Mouse (Mus musculus): Measurements from ENCODE around the gene Dst. TPM values are rescaled to one million over a fixed set of nuclear protein-coding genes. Genes with fewer than 3 reads are reported as not detected.
A peak's percentile ranks its signal among the peaks of the same experiment; 100 is the strongest.

The Dst gene
- total and polyA plus RNA-seq, 3 experiments, result 66.7 to 404 (median 334) TPM

GRCm38 (mm10) chr1:34103713-34104172 lies 195.7 kb downstream of the Dst start:
- peaks cover 4% of the 10 kb centered on the region for H3K79me2 ChIP-seq (replicated peaks; ENCODE audit: control insufficient read depth, insufficient read depth, low read length)
- WGBS, result 10% methylated on average over 3 of the region's 3 CpGs
- H3K27me3 ChIP-seq (ENCODE audit: control insufficient read depth, insufficient read depth, low read length), result no peaks in the 10 kb centered on the region
- no peak for TF ChIP-seq CTCF (IDR thresholded peaks at IDR 0.05)
- 0 out of 2 replicates have a peak, but pooled peaks have one; percentile 18 for TF ChIP-seq EP300 (IDR thresholded peaks at IDR 0.05; ENCODE audit: insufficient read depth, low read depth, low read length)
- H3K9ac ChIP-seq (ENCODE audit: low read depth, low read length), result no peak overlapping the region
- DNase-seq, result no peak
- H3K27ac ChIP-seq, result peak overlapping the region; percentile 54
- H3K4me1 ChIP-seq (ENCODE audit: control insufficient read depth, insufficient read depth, low read length), result peaks cover 9% of the 10 kb centered on the region
- intact Hi-C loops (cut with DNase I), result loop anchor here (5.0 kb wide), 1 partner anchor 41 kb away; no protein-coding TSS in a partner anchor
- H3K4me3 ChIP-seq, result no peak overlapping the region
- H3K36me3 ChIP-seq (ENCODE audit: control insufficient read depth, insufficient read depth, low read length), result peaks cover 3% of the 10 kb centered on the region

DNA sequence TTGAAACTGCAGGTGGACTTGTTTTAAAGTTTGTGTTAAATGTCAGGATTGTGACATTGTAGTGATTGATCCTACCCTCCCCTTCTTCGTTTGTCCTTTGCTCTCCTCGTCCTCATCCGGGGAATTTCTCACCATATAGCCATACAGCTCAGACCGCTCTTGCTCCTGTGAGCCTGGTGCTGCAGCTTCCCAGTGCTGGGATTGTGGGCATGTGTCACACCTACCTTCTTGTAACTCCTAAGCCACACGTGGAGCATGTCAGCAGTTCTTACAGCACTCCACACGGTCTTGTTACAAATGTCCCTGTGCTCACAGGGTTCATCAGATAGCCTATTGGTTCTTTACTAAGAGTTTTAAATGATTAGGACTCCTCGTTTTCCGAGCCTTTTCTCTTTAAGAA lies 196.8 kb downstream of the Dst start:
- TF ChIP-seq CTCF (IDR thresholded peaks at IDR 0.05), result no peak
- no peak for TF ChIP-seq EP300 (IDR thresholded peaks at IDR 0.05; ENCODE audit: insufficient read depth, low read depth, low read length)
- TF ChIP-seq POLR2A (IDR thresholded peaks at IDR 0.05; ENCODE audit: insufficient read depth, low read depth, low read length), result no peak
- 58% methylated on average over 8 of the region's 8 CpGs for WGBS
- no peak for DNase-seq
- Histone ChIP-seq H3K27ac (no peak overlapping the region), H3K4me3 (no peak overlapping the region), H3K36me3 (ENCODE audit: control insufficient read depth, insufficient read depth, low read length) (peaks cover 9% of the 10 kb centered on the region), H3K27me3 (ENCODE audit: control insufficient read depth, insufficient read depth, low read length) (no peaks in the 10 kb centered on the region), H3K79me2 (replicated peaks; ENCODE audit: control insufficient read depth, insufficient read depth, low read length) (peaks cover 5% of the 10 kb centered on the region), H3K4me1 (ENCODE audit: control insufficient read depth, insufficient read depth, low read length) (peaks cover 15% of the 10 kb centered on the region), H3K9ac (ENCODE audit: low read depth, low read length) (no peak overlapping the region)
- intact Hi-C loops (cut with DNase I), result loop anchor here (5.0 kb wide), 1 partner anchor 43 kb away; no protein-coding TSS in a partner anchor

DNA sequence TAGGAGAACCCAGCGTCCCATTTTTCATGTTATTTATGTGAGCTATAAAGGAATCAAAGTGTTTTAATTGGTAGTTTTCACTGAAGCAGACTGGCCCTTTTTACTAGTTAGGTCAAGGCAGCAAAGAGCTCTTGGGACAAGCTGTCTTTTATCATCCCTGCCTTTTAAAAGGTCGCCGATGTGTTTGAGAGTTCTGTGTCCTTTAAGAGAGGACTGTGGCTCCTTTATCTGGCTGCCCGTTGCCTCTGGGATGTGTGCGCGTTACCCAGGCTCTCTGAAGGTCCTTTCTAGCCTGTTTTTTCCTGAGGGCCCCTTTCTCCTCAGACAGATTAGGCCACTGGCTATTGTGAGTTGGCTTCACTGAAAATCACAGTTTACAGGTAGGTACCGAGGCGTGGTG lies 198.6 kb downstream of the Dst start:
- no peak for TF ChIP-seq EP300 (IDR thresholded peaks at IDR 0.05; ENCODE audit: insufficient read depth, low read depth, low read length)
- TF ChIP-seq CTCF (IDR thresholded peaks at IDR 0.05), result no peak
- TF ChIP-seq POLR2A (IDR thresholded peaks at IDR 0.05; ENCODE audit: insufficient read depth, low read depth, low read length), result no peak
- H3K27ac ChIP-seq, result no peak overlapping the region
- peaks cover 13% of the 10 kb centered on the region for H3K36me3 ChIP-seq (ENCODE audit: control insufficient read depth, insufficient read depth, low read length)
- DNase-seq, result no peak
- H3K4me1 ChIP-seq (ENCODE audit: control insufficient read depth, insufficient read depth, low read length), result peaks cover 23% of the 10 kb centered on the region
- intact Hi-C loops (cut with DNase I), result no loop called here
- 51% methylated on average over 8 of the region's 8 CpGs for WGBS
- H3K79me2 ChIP-seq (replicated peaks; ENCODE audit: control insufficient read depth, insufficient read depth, low read length), result peaks cover 5% of the 10 kb centered on the region
- H3K9ac ChIP-seq (ENCODE audit: low read depth, low read length), result no peak overlapping the region
- no peaks in the 10 kb centered on the region for H3K27me3 ChIP-seq (ENCODE audit: control insufficient read depth, insufficient read depth, low read length)
- no peak overlapping the region for H3K4me3 ChIP-seq

GRCm38 (mm10) chr1:34107076-34107475 lies 199.1 kb downstream of the Dst start:
- WGBS, result 87% methylated on average over 8 of the region's 8 CpGs

DNA sequence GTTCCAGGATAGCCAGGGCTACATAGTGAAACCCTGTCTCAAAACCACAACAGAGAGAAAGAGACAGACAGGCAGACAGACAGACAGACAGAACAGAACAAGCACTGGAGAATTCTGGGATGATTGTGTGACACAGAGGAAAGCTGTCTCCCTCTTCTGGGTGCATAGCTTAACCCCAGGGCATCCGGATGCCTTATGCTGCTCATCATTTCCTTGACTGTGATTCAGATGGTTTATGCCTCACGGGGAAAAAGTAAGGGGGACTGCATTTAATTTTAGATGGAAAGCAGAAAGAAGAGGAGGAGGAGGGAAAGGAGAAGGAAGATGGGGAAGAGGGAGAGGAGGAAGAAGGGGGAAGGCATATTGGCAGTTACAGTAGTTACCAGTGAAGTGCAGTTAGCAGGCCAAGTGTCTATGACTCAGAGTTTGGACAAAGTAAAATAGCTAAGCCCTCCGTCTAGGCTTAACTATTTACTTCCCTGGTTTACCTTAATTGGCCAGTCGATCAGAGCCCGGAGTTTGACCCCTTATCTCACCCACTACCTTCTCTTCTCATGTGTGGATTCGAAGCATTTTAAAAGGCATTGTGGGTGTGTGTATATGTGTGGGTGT lies 201.7 kb downstream of the Dst start:
- 42% methylated on average over 6 of the region's 6 CpGs for WGBS

More at GRCm38 (mm10) chr1:34107076-34107475, 199.1 kb downstream of the Dst start:
- H3K27ac ChIP-seq, result no peak overlapping the region
- TF ChIP-seq POLR2A (IDR thresholded peaks at IDR 0.05; ENCODE audit: insufficient read depth, low read depth, low read length), result no peak
- TF ChIP-seq EP300 (IDR thresholded peaks at IDR 0.05; ENCODE audit: insufficient read depth, low read depth, low read length), result no peak
- no peak for TF ChIP-seq CTCF (IDR thresholded peaks at IDR 0.05)
- H3K36me3 ChIP-seq (ENCODE audit: control insufficient read depth, insufficient read depth, low read length), result peaks cover 13% of the 10 kb centered on the region
- H3K9ac ChIP-seq (ENCODE audit: low read depth, low read length), result no peak overlapping the region
- intact Hi-C loops (cut with DNase I), result no loop called here
- peaks cover 23% of the 10 kb centered on the region for H3K4me1 ChIP-seq (ENCODE audit: control insufficient read depth, insufficient read depth, low read length)
- H3K4me3 ChIP-seq, result no peak overlapping the region
- H3K27me3 ChIP-seq (ENCODE audit: control insufficient read depth, insufficient read depth, low read length), result no peaks in the 10 kb centered on the region
- peaks cover 5% of the 10 kb centered on the region for H3K79me2 ChIP-seq (replicated peaks; ENCODE audit: control insufficient read depth, insufficient read depth, low read length)
- no peak for DNase-seq

DNA sequence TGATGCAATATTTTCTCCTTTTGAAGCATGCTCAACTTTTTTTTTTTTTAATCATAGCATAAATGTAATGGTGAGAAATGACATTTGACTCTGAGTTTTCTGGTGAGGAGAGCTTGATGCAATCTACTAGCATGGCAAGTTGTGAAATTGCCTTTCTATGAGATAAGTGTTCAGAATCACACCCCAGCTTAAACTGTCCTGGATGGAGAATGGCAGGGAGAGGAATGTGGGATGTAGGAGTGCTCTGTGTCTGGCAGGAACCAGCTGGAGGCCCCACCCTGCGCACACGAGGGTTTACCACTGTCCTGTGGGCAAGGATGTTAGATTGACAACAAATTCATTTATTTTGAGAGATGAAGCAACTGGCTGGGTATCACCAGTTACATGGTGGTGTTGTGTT lies 202.8 kb downstream of the Dst start:
- Histone ChIP-seq H3K4me3 (no peak overlapping the region), H3K79me2 (replicated peaks; ENCODE audit: control insufficient read depth, insufficient read depth, low read length) (peaks cover 3% of the 10 kb centered on the region), H3K27ac (peak overlapping the region; percentile 6; the same call in 1 of the 2 replicates), H3K36me3 (ENCODE audit: control insufficient read depth, insufficient read depth, low read length) (peaks cover 10% of the 10 kb centered on the region), H3K9ac (ENCODE audit: low read depth, low read length) (no peak overlapping the region), H3K4me1 (ENCODE audit: control insufficient read depth, insufficient read depth, low read length) (peaks cover 13% of the 10 kb centered on the region), H3K27me3 (ENCODE audit: control insufficient read depth, insufficient read depth, low read length) (no peaks in the 10 kb centered on the region)
- no peak for DNase-seq
- TF ChIP-seq CTCF (IDR thresholded peaks at IDR 0.05), result no peak
- TF ChIP-seq EP300 (IDR thresholded peaks at IDR 0.05; ENCODE audit: insufficient read depth, low read depth, low read length), result no peak
- 36% methylated on average over 2 of the region's 2 CpGs for WGBS
- intact Hi-C loops (cut with DNase I), result no loop called here

More for the DNA sequence above, 201.7 kb downstream of the Dst start:
- no peak for DNase-seq
- H3K9ac ChIP-seq (ENCODE audit: low read depth, low read length), result no peak overlapping the region
- TF ChIP-seq EP300 (IDR thresholded peaks at IDR 0.05; ENCODE audit: insufficient read depth, low read depth, low read length) (no peak), CTCF (IDR thresholded peaks at IDR 0.05) (0 out of 2 replicates have a peak, but pooled peaks have one; percentile 11), POLR2A (IDR thresholded peaks at IDR 0.05; ENCODE audit: insufficient read depth, low read depth, low read length) (no peak)
- peaks cover 10% of the 10 kb centered on the region for H3K36me3 ChIP-seq (ENCODE audit: control insufficient read depth, insufficient read depth, low read length)
- no peaks in the 10 kb centered on the region for H3K27me3 ChIP-seq (ENCODE audit: control insufficient read depth, insufficient read depth, low read length)
- H3K27ac ChIP-seq, result peak overlapping the region; percentile 6
- peaks cover 17% of the 10 kb centered on the region for H3K4me1 ChIP-seq (ENCODE audit: control insufficient read depth, insufficient read depth, low read length)
- intact Hi-C loops (cut with DNase I), result no loop called here
- peaks cover 3% of the 10 kb centered on the region for H3K79me2 ChIP-seq (replicated peaks; ENCODE audit: control insufficient read depth, insufficient read depth, low read length)
- no peak overlapping the region for H3K4me3 ChIP-seq
